Mouse (Mus musculus): ENCODE data around the gene Cfb. TPM values are rescaled to one million over a fixed set of nuclear protein-coding genes. Genes with fewer than 3 reads are reported as not detected.

Cfb gene
- total and polyA plus RNA-seq, 3 experiments = 0.19 to 3.1 TPM; not detected in 1

- Histone ChIP-seq H3K79me2 (ENCODE audit: control insufficient read depth, insufficient read depth, low read length, poor library complexity) (no peaks in the 10 kb centered on the region), H3K27ac (ENCODE audit: control insufficient read depth, low read depth, low read length) (no peak overlapping the region), H3K9ac (ENCODE audit: control insufficient read depth, low read depth, low read length, poor library complexity, severe bottlenecking) (no peak overlapping the region), H3K4me3 (ENCODE audit: control insufficient read depth in 1 of 2, insufficient read depth in 1 of 2, low read depth in 2 of 2, low read length in 2 of 2) (no peak overlapping the region), H3K36me3 (ENCODE audit: control insufficient read depth in 1 of 2, insufficient read depth in 2 of 2, low read length in 2 of 2) (no peaks in the 10 kb centered on the region), H3K27me3 (ENCODE audit: control insufficient read depth in 1 of 2, insufficient read depth in 2 of 2, low read length in 2 of 2) (no peaks in the 10 kb centered on the region), H3K9me3 (replicated peaks; ENCODE audit: insufficient read depth, low read length) (no peaks in the 10 kb centered on the region), H3K4me1 (ENCODE audit: control insufficient read depth in 1 of 2, insufficient read depth in 2 of 2, low read length in 2 of 2) (no peaks in the 10 kb centered on the region)
- DNase-seq (ENCODE audit: low read depth, low spot score) = no peak
- TF ChIP-seq MAX (IDR thresholded peaks at IDR 0.05; ENCODE audit: low read length) (no peak), ELF1 (IDR thresholded peaks at IDR 0.05; ENCODE audit: low read depth, low read length) (no peak), GATA1 (IDR thresholded peaks at IDR 0.05; ENCODE audit: low read depth, low read length) (no peak), BHLHE40 (IDR thresholded peaks at IDR 0.05; ENCODE audit: borderline replicate concordance, low read depth, low read length) (no peak), UBTF (IDR thresholded peaks at IDR 0.05; ENCODE audit: borderline replicate concordance, insufficient read depth, low read depth, low read length) (no peak), CHD1 (IDR thresholded peaks at IDR 0.05; ENCODE audit: low read depth, low read length) (no peak), USF1 (IDR thresholded peaks at IDR 0.05; ENCODE audit: low read depth, low read length) (no peak), MYB (IDR thresholded peaks at IDR 0.05; ENCODE audit: low read depth, low read length) (no peak), SIN3A (IDR thresholded peaks at IDR 0.05; ENCODE audit: low read length) (no peak), MAFK (IDR thresholded peaks at IDR 0.05; ENCODE audit: borderline replicate concordance, low read depth, low read length) (no peak), MEF2A (IDR thresholded peaks at IDR 0.05; ENCODE audit: extremely low read depth, insufficient replicate concordance, low read depth, low read length, poor library complexity, severe bottlenecking) (no peak), ZC3H11A (IDR thresholded peaks at IDR 0.05; ENCODE audit: low read depth, low read length) (no peak), SMC3 (IDR thresholded peaks at IDR 0.05; ENCODE audit: low read depth, low read length) (no peak), ZMIZ1 (IDR thresholded peaks at IDR 0.05; ENCODE audit: low read depth, low read length) (no peak)
Measured at GRCm38 (mm10) chr17:34885615-34886014, 23.3 kb upstream of the Cfb start.

- no peaks in the 10 kb centered on the region for H3K79me2 ChIP-seq (ENCODE audit: control insufficient read depth, insufficient read depth, low read length, poor library complexity)
- no peaks in the 10 kb centered on the region for H3K36me3 ChIP-seq (ENCODE audit: control insufficient read depth in 1 of 2, insufficient read depth in 2 of 2, low read length in 2 of 2)
- no peaks in the 10 kb centered on the region for H3K4me1 ChIP-seq (ENCODE audit: control insufficient read depth in 1 of 2, insufficient read depth in 2 of 2, low read length in 2 of 2)
- no peak overlapping the region for H3K9ac ChIP-seq (ENCODE audit: control insufficient read depth, low read depth, low read length, poor library complexity, severe bottlenecking)
- H3K4me3 ChIP-seq (ENCODE audit: control insufficient read depth in 1 of 2, insufficient read depth in 1 of 2, low read depth in 2 of 2, low read length in 2 of 2) = no peak overlapping the region
- no peaks in the 10 kb centered on the region for H3K27me3 ChIP-seq (ENCODE audit: control insufficient read depth in 1 of 2, insufficient read depth in 2 of 2, low read length in 2 of 2)
- no peaks in the 10 kb centered on the region for H3K9me3 ChIP-seq (replicated peaks; ENCODE audit: insufficient read depth, low read length)
- TF ChIP-seq NELFE (IDR thresholded peaks at IDR 0.05; ENCODE audit: low read depth, low read length) = no peak
- no peak for TF ChIP-seq USF1 (IDR thresholded peaks at IDR 0.05; ENCODE audit: low read depth, low read length)
- TF ChIP-seq CHD2 (IDR thresholded peaks at IDR 0.05; ENCODE audit: low read length) = no peak
- no peak for TF ChIP-seq SMC3 (IDR thresholded peaks at IDR 0.05; ENCODE audit: low read depth, low read length)
- no peak for TF ChIP-seq UBTF (IDR thresholded peaks at IDR 0.05; ENCODE audit: borderline replicate concordance, insufficient read depth, low read depth, low read length)
- TF ChIP-seq POLR2AphosphoS2 (IDR thresholded peaks at IDR 0.05; ENCODE audit: low read length) = no peak
- no peak for TF ChIP-seq KAT2A (conservative IDR thresholded peaks at IDR 0.05; ENCODE audit: low read depth, low read length)
- TF ChIP-seq GATA1 (IDR thresholded peaks at IDR 0.05; ENCODE audit: low read depth, low read length) = no peak
- TF ChIP-seq RCOR1 (IDR thresholded peaks at IDR 0.05; ENCODE audit: low read depth, low read length) = no peak
- no peak for TF ChIP-seq USF2 (IDR thresholded peaks at IDR 0.05; ENCODE audit: borderline replicate concordance in 1 of 2, insufficient read depth in 1 of 2, low read depth in 1 of 2, low read length in 2 of 2)
- TF ChIP-seq E2F4 (IDR thresholded peaks at IDR 0.05; ENCODE audit: borderline replicate concordance, low read depth, low read length) = no peak
- no peak for TF ChIP-seq MAZ (IDR thresholded peaks at IDR 0.05; ENCODE audit: low read depth, low read length)
- no peak for TF ChIP-seq TAL1 (IDR thresholded peaks at IDR 0.05; ENCODE audit: low read length)
- TF ChIP-seq MXI1 (IDR thresholded peaks at IDR 0.05; ENCODE audit: low read depth, low read length) = no peak
- no peak for TF ChIP-seq ZNF384 (IDR thresholded peaks at IDR 0.05; ENCODE audit: low read depth, low read length)
- no peak for TF ChIP-seq ELF1 (IDR thresholded peaks at IDR 0.05; ENCODE audit: low read depth, low read length)
- TF ChIP-seq POLR2A (IDR thresholded peaks at IDR 0.05; ENCODE audit: control insufficient read depth in 1 of 2, insufficient read depth in 1 of 2, low read depth in 1 of 2, low read length in 2 of 2, poor library complexity in 1 of 2) = no peak
- no peak for TF ChIP-seq MYC (IDR thresholded peaks at IDR 0.05; ENCODE audit: low read depth, low read length)
- TF ChIP-seq ZMIZ1 (IDR thresholded peaks at IDR 0.05; ENCODE audit: low read depth, low read length) = no peak
- no peak for TF ChIP-seq MEF2A (IDR thresholded peaks at IDR 0.05; ENCODE audit: extremely low read depth, insufficient replicate concordance, low read depth, low read length, poor library complexity, severe bottlenecking)
- no peak overlapping the region for H3K27ac ChIP-seq (ENCODE audit: control insufficient read depth, low read depth, low read length)
- no peak for DNase-seq (ENCODE audit: low read depth, low spot score)
Measured at GRCm38 (mm10) chr17:34884704-34885103, 22.4 kb upstream of the Cfb start.

All from MEL (cell line).